In genomic region chr13:96542081-96542889, GRCm38 (mm10) we compare ENCODE assay signal across 8 mouse cellular contexts. TPM values are rescaled to one million over a fixed set of nuclear protein-coding genes. Genes with fewer than 3 reads are reported as not detected.
DNase-seq lines count a peak whose midpoint lies in the region; ATAC-seq lines count a peak whose summit lies in the region.

Polk (minus strand) TSS chr13:96542579.
Col4a3bp (plus strand) TSS chr13:96542618.

- H3K27ac ChIP-seq in hindbrain, embryonic 15.5 days (replicated peaks), result peak within 1 kb of the TSS; percentile 97

- DNase-seq in T-cell, adult 2 months (ENCODE audit: low spot score), result peak; percentile 96
- peak; percentile 96 to 97 for DNase-seq in cerebellum, postnatal 36 days
- DNase-seq in frontal cortex, postnatal 36 days (ENCODE audit: low spot score in 2 of 2), result peak; percentile 98
- DNase-seq in left cerebral cortex, adult 11 months (ENCODE audit: low spot score), result peak; percentile 89
- peak; percentile 97 to 98 for DNase-seq in lung, postnatal 4 days
- DNase-seq in retina, postnatal 7 days (ENCODE audit: low read depth, low spot score), result peak; percentile 94
- DNase-seq in urinary bladder, adult 2 months (ENCODE audit: low spot score), result peak; percentile 88

- under 1% methylated on average over 37 of the region's 50 CpGs for WGBS in hindbrain, embryonic 15.5 days

- H3K9ac ChIP-seq in hindbrain, embryonic 15.5 days, result peak within 1 kb of the TSS; percentile 94

- H3K27me3 ChIP-seq in hindbrain, embryonic 15.5 days, result no peaks in the 10 kb centered on the region

- ATAC-seq in hindbrain, embryonic 15.5 days (ENCODE audit: low FRiP score, low read depth), result peak; percentile 99

- peak within 1 kb of the TSS; percentile 97 for H3K4me3 ChIP-seq in hindbrain, embryonic 15.5 days

- peaks cover 11% of the 10 kb centered on the region for H3K4me1 ChIP-seq in hindbrain, embryonic 15.5 days (replicated peaks)

- peak within 1 kb of the TSS; percentile 80 for H3K4me2 ChIP-seq in hindbrain, embryonic 15.5 days

- H3K9me3 ChIP-seq in hindbrain, embryonic 15.5 days, result no peaks in the 10 kb centered on the region

- no peaks in the 10 kb centered on the region for H3K36me3 ChIP-seq in hindbrain, embryonic 15.5 days

RNA-seq across cellular contexts. Expression of gene Polk, which starts in this region (rescaled TPM):
- 6.9 TPM in 2 replicates for polyA plus RNA-seq in hindbrain, embryonic 15.5 days (2015; fragmentation: Nextera tagmentation; extraction: Ambion mirVana)
- polyA plus RNA-seq in urinary bladder, adult 2 months (2012; rRNA removed), result 11.8 and 12.5 TPM in 2 replicates

RNA-seq across cellular contexts. Expression of gene Col4a3bp, which starts in this region (rescaled TPM):
- 8.4 and 9.1 TPM in 2 replicates for polyA plus RNA-seq in hindbrain, embryonic 15.5 days (2015; fragmentation: Nextera tagmentation; extraction: Ambion mirVana)
- polyA plus RNA-seq in urinary bladder, adult 2 months (2012; rRNA removed), result 42.6 and 54.3 TPM in 2 replicates

Comparison
In these comparisons a context has a peak if more than half of its experiments do, and no peak if none do; other contexts are left out.
1. Peak in every context shown above with its lines: DNase-seq, ATAC-seq, H3K4me3 ChIP-seq and H3K27ac ChIP-seq.